Mouse (Mus musculus) heart, postnatal 36 days (tissue): ENCODE measurements around the gene Liph. TPM values are rescaled to one million over a fixed set of nuclear protein-coding genes. Genes with fewer than 3 reads are reported as not detected.
"Not testable (repeated sequence)": the region's sequence is repeated elsewhere in the genome, so short reads cannot be mapped to it uniquely, and the experiment has no call there.

Experiments used
- DNase-seq, 2 experiments: peaks; one replicate each; pipeline ENCODE4 v3.0.0; 2021 to 2022
- intact Hi-C: fragments of 180-260 bp; cut with DNase I; formaldehyde crosslinking; loops from one replicate; pipeline ENCODE4 v1.15.1; 2025
- total RNA-seq, 2 experiments: library from RNA; stranded (reverse); gene quantifications; 2 replicates each; pipeline ENCODE4 v1.2.3; 2021

Liph gene
- total RNA-seq: not detected

DNA sequence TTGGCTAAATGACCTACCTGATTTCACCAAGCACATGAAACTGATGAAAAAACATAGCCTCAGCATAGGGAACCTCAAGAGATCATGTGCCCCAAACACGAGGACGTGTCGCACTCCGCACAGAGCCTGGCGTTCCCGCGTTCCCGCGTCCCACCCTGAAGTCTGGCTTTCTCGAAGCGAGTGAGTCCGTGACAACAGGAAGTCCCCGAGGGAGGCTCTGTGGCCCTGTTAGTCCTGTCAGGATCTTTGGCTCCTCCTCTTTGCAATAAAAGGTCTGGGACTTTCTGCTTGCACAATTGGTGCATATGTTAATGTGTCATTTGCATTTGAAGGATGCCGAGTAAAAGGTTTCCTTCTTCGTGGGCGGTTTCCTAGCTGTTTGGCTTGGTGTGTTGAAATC lies at the start of gene Liph:
Liph (minus strand) TSS at position 360 of the 400 bp plus-strand sequence.
- intact Hi-C loops: no loop called here
- peak in 1 of 2 experiments; percentile 6 for DNase-seq

DNA sequence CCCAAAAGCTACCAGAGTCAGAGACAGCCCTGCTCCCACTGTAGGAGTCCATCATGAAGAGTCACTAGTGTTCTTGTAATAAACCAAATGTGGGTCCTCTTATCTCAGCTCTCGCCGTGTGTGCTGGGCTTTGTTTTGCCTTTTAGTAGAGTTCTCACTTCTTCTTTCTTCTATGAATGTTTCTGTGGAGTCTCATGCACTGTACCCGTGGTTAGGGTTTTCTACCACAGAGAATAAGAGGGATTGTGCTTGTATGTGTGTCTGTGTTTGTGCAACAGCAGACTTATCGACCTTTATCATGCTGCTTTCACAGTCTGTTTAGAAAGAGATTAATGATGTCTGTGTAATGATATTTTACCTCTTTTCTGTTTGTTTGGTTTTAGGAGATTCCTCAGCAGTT lies 48.4 kb upstream of the Liph start:
- intact Hi-C loops: no loop called here
- DNase-seq: no peak

DNA sequence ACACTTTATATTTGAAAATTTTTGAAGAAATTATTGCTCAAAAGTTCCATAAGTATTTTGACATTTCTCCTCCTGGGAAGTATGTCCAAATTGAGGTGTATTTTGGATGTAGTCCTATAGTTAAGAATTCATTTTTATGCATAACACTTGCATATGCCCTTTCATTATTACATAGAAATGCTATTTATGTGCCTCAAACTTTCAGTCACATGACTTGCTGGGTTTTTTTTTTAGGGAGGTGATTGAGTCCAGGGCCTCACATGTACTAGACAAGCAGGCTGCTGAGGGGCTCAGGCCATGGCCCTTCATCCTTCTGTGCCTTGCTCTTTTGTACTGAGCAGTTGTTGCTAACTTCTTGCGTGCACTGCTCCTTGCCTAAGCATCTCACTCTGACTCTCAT lies 44.5 kb upstream of the Liph start:
- intact Hi-C loops: no loop called here

DNA sequence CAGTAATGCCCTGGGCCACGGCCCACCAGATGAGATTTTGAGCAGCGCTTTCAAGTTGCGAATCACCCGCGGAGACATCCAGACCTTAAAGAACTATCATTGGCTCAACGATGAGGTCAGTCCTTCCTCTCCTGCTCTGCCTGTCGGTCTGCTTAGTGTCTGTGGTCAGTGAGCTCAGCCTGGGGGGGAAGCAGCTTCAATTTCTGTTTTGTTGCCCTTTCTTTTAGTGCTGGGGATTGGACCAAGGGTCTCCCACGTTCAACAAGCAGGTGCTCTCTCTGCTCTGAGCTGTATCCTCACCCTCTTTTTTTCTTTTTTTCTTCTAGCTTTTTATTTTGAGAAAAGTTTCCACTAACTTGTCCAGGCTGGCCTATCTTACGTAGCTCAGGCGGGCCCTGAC lies 43.1 kb upstream of the Liph start:
- intact Hi-C loops: no loop called here
- no peak for DNase-seq

More for the DNA sequence above, 44.5 kb upstream of the Liph start:
- no peak for DNase-seq

DNA sequence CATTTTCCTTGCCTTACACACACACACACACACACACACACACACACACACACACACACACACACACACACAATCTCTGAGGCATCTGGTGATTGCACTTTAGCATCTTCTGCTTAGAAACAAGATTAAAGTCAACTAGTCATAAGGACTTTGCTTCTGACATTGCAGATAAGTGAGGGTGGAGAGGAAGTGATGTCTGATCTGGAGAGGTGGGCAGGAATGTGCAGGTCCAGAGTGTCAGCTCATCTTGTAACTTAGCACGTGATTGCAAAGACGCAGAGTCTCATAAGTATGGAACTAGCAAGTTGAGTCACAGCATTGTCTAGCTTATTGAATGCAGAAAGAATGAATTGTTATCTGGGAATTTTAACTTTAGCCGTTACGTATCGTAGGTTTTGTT lies 32.0 kb upstream of the Liph start:
- intact Hi-C loops: no loop called here

DNA sequence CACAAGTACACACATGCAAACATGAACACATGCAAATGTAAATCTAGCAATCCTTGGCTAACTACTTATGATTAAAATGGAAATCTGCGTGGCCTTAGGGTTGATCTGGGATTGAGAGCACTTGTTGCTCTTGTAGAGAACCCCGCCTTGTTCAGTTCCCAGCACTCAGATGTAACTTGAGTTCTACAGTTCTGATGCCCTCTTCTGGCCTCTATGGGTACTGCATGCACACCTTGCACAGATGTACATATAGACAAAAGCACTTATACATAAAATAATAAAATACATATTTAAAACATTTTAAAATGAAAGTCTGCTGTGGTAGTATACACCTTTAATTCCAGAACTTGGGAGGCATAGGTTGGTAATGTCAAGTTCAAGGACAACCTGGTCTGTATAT lies 26.7 kb upstream of the Liph start:
- DNase-seq: peak in 1 of 2 experiments; percentile 13
- intact Hi-C loops: no loop called here

More for the DNA sequence above, 32.0 kb upstream of the Liph start:
- no peak for DNase-seq

DNA sequence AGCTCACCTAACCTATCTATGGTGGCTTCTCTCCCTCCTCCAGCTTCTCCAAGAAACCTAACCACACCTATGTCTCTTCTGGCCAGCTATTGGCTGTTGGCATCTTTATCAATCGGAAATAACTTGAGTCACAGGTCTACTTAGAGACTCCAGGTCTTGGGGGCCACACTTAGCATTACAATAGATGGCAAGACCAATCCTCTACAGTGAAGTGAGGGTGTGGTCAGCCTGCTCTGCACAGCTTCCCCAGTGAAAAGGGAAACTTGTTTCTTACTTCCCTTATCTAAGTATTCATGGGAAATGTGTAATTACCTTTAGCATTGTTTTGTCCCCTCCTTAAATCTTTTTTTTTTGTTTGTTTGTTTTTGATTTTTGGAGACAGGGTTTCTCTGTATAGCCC lies 20.1 kb upstream of the Liph start:
- intact Hi-C loops: loop anchor here (10.0 kb wide), 1 partner anchor 829 kb away; no protein-coding TSS in a partner anchor
- no peak for DNase-seq

DNA sequence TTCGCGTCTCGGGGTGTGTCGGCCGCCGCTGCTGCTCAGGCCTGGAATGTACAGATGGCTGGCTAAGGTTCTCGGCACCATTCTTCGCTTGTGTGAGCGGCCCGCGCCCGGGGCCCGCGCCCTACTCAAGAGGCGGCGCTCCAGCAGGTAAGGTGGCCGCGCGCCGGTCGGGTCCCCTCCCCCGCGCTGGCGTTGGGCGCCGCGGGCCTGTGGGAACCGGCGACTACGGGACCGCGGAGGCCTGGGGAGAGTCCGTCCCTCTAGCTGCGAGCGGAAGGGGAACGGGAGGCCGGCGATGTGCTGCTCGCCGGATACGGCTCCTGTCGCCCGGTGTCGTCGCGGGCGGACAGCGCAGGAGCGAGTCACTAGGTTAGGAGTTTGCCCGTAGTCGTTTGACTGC lies 14.1 kb upstream of the Liph start:
- DNase-seq: no peak
- intact Hi-C loops: loop anchor here (5.0 kb wide), 1 partner anchor 62 kb away; the partner anchor contains the start of gene Tmem41a

DNA sequence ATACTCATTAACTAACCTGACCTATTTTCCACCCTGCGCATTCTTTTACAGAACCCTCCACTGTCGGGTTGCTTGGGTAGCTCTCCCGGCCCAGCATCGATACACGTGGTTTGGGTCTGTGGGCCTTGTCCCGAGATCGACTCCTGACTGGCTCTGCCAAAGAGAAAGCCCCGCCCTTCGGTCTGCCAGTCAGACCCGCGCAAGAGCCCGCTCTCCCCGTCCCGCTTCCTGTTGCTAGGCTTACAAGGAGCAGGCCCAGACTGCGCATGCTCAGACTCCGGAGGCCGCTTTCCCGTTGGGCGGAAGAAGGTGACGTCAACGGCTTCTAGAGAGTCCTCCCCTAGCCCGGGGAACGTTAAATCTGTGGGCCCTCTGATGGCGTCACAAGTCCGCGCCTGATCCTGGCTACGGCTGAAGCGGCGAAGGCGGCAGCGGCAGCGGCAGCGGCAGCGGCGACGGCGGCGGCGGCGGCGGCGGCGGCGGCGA lies 13.7 kb upstream of the Liph start, which contains the start of gene Senp2:
Senp2 (plus strand) TSS at position 386 of the 486 bp plus-strand sequence.
- DNase-seq: peak; percentile 99 to 100
- intact Hi-C loops: loop anchor here (5.0 kb wide), 1 partner anchor 62 kb away; the partner anchor contains the start of gene Tmem41a

DNA sequence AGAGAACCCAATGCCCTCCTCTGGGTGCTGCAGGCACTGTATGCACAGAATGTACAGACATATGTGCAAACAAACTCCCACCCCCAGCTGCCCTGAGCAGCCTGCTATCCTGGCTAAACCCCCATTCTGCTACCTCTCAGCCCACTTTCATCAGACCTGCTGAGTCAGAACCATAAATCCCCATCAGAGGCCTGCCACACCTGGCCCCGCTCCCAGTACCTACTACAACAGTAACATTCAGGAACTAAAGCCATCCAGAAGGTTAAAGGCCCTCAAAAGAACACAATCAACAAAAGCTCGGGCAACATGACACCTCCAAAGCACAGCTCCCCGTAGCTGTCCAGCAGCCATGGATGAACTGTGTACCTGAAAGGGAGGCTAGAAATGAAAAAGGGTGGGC lies 6.1 kb upstream of the Liph start:
- intact Hi-C loops: no loop called here
- DNase-seq: no peak

DNA sequence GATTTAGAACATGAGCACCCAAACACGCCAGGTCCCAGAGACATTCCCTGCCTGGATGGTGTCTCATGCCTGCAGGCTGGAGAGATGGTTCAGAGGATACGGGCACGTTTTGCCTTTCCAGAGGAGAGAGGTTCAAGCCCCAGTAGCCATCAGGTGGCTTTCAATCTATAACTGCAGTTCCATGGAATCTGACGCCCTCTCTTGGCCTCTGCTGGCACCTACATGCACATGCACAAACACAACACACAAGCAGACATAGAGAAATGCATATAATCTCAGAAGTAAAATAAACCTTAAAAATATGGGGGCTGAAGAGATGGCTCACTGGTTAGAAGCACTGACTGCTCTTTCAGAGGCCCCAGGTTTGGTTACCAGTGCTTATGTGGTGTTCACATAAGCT lies 5.7 kb upstream of the Liph start:
- intact Hi-C loops: no loop called here
- DNase-seq: no peak

DNA sequence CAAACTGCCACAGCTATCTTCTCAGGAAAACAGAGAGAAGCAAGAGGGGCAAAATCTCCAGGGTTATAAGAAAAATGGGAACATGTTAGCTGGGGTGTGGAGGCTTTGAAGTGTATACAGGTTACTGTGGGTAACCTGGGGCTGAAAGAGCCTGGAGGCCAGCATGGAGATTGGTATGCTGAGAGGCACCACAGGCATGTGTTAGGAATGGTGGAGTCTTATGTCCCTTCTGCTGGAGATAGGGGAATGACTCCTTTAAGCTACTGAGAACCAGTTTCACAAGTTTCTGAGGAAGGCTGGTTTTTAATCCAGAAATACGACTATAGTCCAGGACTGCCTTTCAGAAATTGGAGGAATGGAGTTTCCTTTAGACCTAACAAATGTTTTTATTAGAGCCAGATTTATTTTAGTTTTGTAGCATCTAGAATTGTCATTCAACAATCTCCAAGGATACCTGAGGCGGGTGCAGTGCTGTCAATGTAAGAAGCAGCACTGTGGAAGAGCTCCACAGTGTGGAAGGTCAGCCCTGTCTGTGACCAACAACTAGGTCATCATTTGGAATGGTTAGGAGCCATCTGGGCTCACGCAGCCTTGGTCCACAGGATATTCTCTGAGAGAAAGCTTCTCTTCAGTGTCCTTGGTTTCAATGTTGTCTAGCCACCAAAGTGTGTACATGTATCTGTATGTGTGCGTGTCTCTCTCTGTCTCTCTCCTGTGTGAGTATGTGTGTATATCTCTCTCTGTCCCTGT lies 4.7 kb upstream of the Liph start:
- intact Hi-C loops: no loop called here
- DNase-seq: no peak

DNA sequence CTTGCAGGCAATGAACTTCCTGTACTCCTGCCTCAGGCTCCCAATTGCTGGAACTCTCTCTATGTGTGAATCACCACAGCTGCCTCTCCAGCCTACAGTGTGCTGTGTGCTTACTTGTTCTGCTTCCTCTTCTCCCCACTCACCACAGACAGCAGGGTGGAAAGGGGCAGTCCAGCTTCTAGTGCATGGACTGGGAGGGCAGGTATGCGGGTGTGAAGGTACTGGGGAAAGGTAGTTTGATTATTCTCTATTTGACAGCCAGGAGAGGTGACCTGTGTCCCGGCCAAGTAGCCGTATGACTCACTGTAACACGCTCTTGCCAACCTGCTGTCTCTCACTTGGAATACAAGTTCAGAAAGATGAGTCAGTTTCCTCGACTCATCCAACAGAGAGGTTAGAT lies 2.6 kb upstream of the Liph start:
- intact Hi-C loops: no loop called here
- DNase-seq: no peak

DNA sequence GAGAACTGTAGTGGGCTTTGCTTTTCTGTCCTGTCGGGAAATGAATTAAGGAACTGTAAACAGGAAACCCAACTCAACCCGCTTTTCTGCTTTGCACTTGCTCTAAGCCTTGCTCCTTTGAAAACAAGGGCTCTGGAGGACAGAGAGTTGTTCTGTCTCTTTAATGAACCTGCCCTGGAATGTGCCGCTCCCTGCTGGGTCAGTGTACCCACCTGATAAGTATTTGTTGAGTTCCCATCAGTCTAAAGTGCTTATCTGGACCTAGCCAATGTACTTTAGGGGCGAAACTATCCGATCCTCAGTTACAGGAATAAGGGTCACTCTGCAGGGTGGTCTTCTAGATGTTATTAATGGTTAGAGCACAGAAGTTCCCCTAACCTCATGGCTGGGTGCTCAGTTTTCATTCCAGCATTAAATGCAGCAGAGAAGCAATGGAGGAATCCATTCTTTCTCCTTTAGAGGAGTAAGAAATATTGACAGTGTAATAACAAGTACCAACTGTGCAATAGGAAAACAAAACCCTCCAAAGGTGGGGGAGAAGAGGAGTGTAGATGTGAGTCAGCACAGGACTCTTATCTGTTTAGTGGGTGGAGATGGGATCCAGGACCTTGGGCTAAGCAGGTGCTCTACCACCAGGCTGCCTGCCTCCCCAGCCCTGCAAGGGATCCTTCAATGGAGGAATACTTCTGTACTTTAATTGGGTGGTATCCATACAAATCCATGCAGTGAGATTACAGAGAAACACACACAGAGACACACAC lies 1.6 kb upstream of the Liph start:
- intact Hi-C loops: no loop called here
- no peak for DNase-seq

DNA sequence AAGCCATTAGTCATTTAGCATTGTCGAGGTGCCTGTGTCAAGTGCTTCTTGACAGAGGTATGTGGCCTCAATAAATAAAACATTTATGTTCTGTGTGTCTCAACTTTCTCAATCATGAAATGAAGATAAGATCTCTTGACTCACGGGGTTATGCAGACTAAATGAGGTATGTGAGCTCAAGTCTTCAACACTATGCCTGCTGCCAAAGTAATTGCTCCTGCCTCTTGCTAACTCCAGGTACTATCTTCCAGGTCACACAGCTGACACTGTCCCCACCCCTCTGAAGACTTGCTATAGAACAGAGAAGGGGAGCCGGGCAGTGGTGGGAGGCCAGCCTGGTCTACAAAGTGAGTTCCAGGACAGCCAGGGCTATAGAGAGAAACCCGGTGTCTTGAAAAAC lies 939 bp upstream of the Liph start:
- DNase-seq: no peak
- intact Hi-C loops: no loop called here

DNA sequence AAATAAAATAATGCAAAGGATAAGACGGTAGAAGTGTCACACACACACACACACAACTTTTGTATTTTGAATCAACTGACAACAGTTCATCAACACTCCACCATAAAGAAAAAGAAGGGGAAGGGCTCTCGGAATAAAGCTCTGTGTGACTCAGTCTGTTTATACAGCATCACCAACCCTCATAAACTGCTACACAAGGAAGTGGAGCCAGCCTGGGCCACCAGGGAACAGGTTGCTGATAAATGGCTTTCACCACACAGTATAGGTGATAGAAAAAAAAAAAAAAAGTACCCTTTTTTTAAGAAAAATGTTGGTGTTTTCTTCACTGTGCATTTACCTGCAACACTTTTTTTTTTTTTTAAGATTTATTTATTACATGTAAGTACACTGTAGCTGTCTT lies 3.7 kb downstream of the Liph start:
- intact Hi-C loops: no loop called here
- no peak for DNase-seq

DNA sequence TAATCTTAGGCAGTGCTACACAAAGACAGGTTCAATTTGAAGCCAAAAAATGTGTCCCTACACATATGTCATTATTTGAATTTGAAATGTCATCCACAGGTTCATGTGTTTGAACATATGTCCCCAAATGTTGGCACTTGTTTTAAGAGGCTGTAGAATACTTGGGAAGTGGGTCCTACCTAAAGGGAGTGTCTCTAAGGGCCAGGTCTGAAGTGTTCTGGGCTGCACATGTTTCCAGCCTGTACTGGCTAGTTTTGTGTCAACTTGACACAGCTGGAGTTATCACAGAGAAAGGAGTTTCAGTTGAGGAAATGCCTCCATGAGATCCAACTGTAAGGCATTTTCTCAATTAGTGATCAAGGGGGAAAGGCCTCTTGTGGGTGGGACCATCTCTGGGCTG lies 4.6 kb downstream of the Liph start:
- DNase-seq, intact Hi-C loops: not testable (repeated sequence)

DNA sequence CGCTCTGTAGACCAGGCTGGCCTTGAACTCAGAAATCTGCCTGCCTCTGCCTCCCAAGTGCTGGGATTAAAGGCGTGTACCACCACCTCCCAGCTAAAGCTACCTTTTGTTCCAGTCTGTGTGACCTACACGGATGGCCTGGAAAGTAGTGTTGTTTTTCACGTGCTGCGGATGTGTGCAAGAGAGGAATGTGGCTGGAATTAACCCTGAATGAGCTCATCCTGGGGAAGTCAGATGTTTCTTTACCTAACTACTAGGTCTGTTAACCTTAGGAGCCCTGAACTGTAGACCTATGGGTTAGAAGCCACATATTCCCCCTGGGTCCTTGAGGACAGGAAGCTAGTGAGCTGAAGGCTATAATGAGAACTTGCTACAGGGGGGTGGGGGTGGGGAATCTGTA lies 7.5 kb downstream of the Liph start:
- no peak for DNase-seq
- intact Hi-C loops: no loop called here

DNA sequence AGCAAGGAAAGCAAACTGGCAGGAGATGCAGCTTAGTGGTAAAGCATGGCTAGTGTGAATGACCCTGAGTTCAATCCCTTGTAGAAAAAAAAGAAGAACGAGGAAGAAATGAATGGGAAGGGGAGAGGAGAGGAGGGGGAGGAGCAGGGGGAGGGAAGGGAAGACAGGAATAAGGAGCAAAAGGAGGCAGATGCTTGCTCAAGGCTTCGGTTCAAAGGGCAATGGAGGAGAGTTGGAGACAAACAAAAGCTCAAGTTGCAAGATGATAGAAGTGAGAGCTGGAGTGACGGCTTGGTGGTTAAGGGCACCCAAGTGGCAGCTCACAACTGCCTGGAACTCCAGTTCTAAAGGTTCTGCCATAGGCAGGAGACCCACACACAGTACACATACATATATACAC lies 9.3 kb downstream of the Liph start:
- DNase-seq: no peak
- intact Hi-C loops: no loop called here

DNA sequence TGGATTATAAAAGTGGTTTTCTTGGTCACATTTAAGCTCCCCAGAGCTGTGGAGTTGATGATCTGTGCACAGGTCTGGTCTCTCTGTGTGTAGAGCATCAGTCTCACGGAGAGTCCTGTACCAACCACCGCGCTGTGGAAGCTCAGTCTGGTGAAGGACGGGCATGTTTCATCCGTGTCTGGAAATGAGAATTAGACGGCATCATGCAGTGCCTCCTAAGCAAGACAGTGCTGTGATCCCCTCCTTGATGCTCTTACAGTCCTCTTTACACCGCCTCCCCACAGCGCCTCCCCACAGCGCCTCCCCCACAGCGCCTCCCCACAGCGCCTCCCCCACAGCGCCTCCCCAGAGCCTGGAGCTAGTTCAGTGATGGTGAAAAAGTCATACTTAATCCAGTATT lies 11.4 kb downstream of the Liph start:
- intact Hi-C loops: no loop called here
- no peak for DNase-seq

DNA sequence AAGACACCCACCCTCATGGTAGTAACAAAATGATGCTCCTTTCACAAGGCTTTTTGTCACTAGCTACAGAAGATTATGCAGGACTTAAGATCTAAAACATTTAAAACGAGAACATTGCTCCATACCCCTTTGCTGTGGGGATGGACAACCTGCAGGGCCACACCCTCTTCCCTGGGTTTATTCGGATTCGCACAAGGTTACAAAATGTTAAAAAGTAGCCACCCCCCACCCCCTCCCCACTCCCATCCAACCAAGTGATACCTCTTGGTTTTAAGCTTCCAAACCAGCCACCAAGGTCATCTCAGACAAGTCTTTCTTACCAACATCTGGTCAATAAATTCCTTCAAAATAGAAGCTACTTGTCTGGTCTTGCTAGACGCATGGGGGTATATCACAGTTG lies 11.9 kb downstream of the Liph start:
- intact Hi-C loops: no loop called here
- DNase-seq: no peak

DNA sequence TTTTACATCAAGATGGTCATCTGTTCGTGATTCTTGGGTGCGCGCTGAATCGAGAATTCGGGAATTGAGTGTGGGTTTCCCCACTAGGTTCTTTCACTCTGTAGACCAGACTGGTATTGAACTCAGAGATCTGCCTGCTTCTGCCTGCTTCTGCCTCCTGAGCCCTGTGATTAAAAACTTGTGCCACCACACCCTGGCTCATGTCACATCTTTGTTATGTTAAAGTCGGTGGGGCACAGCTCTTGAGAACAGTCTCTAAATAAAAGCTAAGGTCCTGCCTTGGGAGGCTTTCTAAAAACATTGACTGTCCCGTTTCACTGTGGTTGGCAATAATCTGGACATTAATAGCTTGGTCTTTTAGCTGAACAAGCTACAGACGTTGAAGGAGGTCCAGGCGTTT lies 12.3 kb downstream of the Liph start:
- no peak for DNase-seq
- intact Hi-C loops: no loop called here
